Mouse (Mus musculus) intestine, embryonic 16.5 days (tissue): ENCODE measurements around the gene Herc3. TPM values are rescaled to one million over a fixed set of nuclear protein-coding genes. Genes with fewer than 3 reads are reported as not detected.

ENCODE experiments used
- ATAC-seq: fragments of 200-750 bp; cut with Nextera tagmentation; 2 replicates; pipeline ENCODE4 v1.8.0; 2017; ENCODE audit warnings: moderate TSS enrichment, moderate library complexity
- H3K27ac ChIP-seq: fragments of 300-500 bp; sonication (generic); 2 replicates; pipeline ENCODE4 v1.5.1; 2014; ENCODE audit warnings: mild to moderate bottlenecking, low read length
- H3K27me3 ChIP-seq: fragments of 300-500 bp; sonication (generic); replicated peaks from 2 replicates; pipeline ENCODE4 v1.6.1; 2014; ENCODE audit warnings: low read length, control low read depth, mixed read lengths; ENCODE audit not compliant: control insufficient read depth, insufficient read depth
- H3K36me3 ChIP-seq: fragments of 300-500 bp; sonication (generic); 2 replicates; pipeline ENCODE4 v1.6.1; 2014; ENCODE audit warnings: low read length, control low read depth; ENCODE audit not compliant: control insufficient read depth, insufficient read depth
- H3K4me1 ChIP-seq: fragments of 300-500 bp; sonication (generic); 2 replicates; pipeline ENCODE4 v1.6.1; 2014; ENCODE audit warnings: low read length, control low read depth, mixed read lengths; ENCODE audit not compliant: control insufficient read depth, insufficient read depth
- H3K4me2 ChIP-seq: fragments of 300-500 bp; sonication (generic); 2 replicates; pipeline ENCODE4 v1.6.1; 2014; ENCODE audit warnings: low read depth, low read length, control low read depth
- H3K4me3 ChIP-seq: fragments of 300-500 bp; sonication (generic); 2 replicates; pipeline ENCODE4 v1.5.1; 2014; ENCODE audit warnings: mild to moderate bottlenecking, low read length
- H3K9ac ChIP-seq: fragments of 300-500 bp; sonication (generic); 2 replicates; pipeline ENCODE4 v1.6.1; 2014; ENCODE audit warnings: low read depth, low read length
- H3K9me3 ChIP-seq: fragments of 300-500 bp; sonication (generic); 2 replicates; pipeline ENCODE4 v1.6.1; 2016; ENCODE audit warnings: low read length, control low read depth; ENCODE audit not compliant: control insufficient read depth
- WGBS: fragments of 180-500 bp; shearing (Covaris S2); extraction: QIAGEN DNeasy Blood & Tissue Kit; methylation state at CpG from one replicate; pipeline ENCODE4 v1.1.7; 2014; 5-methylcytosine and 5-hydroxymethylcytosine counted together
- polyA plus RNA-seq: library from polyadenylated mRNA; unstranded; fragments of >200 nt; fragmentation: Nextera tagmentation; extraction: Ambion mirVana; gene quantifications from 2 replicates; pipeline ENCODE4 v1.2.1, GENCODE M21; 2015

The Herc3 gene
- polyA plus RNA-seq, 1 experiment from 2014 or later = 13.4 TPM

DNA sequence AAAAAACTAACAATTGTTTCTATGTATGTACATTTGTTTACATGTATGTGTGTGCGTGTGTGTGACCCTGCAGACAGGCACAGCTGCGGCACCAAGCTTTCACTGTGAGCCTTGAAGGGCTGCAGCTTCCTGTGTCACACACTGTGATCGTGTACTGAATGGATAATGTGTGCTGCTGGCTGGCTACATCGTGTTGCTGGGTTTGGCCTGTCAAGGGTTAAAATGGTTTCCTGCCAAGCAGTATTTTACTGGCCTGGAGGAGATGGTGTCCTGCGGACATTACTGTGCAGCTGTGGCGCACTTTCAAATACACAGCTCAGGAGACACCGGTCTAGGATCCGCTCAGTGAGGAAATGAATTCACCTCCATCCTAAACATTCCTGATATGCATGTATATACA is 71.9 kb downstream of the Herc3 start:
- H3K4me2 ChIP-seq = no peak overlapping the region
- WGBS = 33% methylated on average over 8 of the region's 8 CpGs
- H3K9me3 ChIP-seq = peaks cover 10% of the 10 kb centered on the region
- no peaks in the 10 kb centered on the region for H3K27me3 ChIP-seq
- no peak overlapping the region for H3K9ac ChIP-seq
- peaks cover 8% of the 10 kb centered on the region; the same call in 1 of the 2 replicates for H3K36me3 ChIP-seq
- H3K4me3 ChIP-seq = no peak overlapping the region
- ATAC-seq = peak; percentile 68
- H3K4me1 ChIP-seq = no peaks in the 10 kb centered on the region
- H3K27ac ChIP-seq = no peak overlapping the region; the same call in 1 of the 2 replicates

DNA sequence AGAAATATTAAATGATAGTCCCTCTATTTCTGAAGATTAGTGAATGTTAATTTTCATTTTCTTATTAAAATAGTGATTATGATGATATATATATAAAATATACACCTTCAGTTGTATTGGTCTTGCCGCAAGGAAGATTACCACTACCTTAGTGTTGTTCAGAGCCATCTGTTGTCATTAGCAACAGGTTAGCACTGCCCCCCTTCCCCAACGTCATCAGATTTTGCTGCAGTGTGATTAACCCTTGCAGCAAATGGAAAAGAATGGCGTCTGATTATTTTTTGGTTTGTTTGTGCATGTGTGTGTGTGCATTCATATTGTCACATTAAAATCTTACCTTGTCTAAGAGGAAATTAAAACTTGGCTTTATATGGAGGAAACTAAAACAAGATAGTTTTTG is 73.3 kb downstream of the Herc3 start:
- Histone ChIP-seq H3K27ac (no peak overlapping the region), H3K27me3 (no peaks in the 10 kb centered on the region)

DNA sequence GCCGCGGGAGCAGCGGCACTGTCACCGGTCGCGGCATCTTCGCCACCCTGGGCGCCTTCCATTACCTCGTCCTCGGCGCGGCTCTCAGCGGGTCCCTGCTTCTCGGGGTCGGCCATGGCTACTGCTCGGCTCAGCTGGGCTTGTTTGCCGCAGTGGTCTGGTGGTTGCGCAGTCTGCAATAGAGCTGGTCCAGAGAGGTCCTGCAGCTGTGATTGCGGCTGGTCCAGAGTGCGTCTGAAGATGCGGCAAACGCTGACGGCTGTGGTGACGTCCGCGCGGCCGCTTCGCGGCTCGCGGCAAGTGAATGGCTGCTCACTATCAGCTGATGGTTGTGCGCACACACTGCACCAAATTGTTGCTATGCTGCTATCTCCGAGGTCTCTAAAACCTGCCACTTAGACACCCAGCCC is 75.6 kb downstream of the Herc3 start, which contains the start of gene Nap1l5:
Gene Nap1l5, minus strand, starts transcription at position 225 of the 410 bp plus-strand sequence.
- H3K9me3 ChIP-seq = peaks cover 10% of the 10 kb centered on the region
- ATAC-seq = peak; percentile 73
- H3K4me1 ChIP-seq = no peaks in the 10 kb centered on the region
- 0 out of 2 replicates have a peak within 1 kb of the TSS, but pooled peaks have one; percentile 51 for H3K9ac ChIP-seq
- H3K36me3 ChIP-seq = peaks cover 8% of the 10 kb centered on the region; the same call in 1 of the 2 replicates
- H3K27me3 ChIP-seq = no peaks in the 10 kb centered on the region
- peak within 1 kb of the TSS; percentile 71 for H3K4me2 ChIP-seq
- peak within 1 kb of the TSS; percentile 48 for H3K4me3 ChIP-seq
- no peak within 1 kb of the TSS for H3K27ac ChIP-seq
- WGBS = 56% methylated on average over 34 of the region's 34 CpGs

More for the DNA sequence above, 73.3 kb downstream of the Herc3 start:
- ATAC-seq = no peak
- H3K9ac ChIP-seq = no peak overlapping the region
- peaks cover 10% of the 10 kb centered on the region for H3K9me3 ChIP-seq
- no peak overlapping the region for H3K4me2 ChIP-seq
- H3K4me1 ChIP-seq = no peaks in the 10 kb centered on the region
- no peak overlapping the region for H3K4me3 ChIP-seq
- peaks cover 8% of the 10 kb centered on the region; the same call in 1 of the 2 replicates for H3K36me3 ChIP-seq
- WGBS = 60% methylated on average over 3 of the region's 3 CpGs

DNA sequence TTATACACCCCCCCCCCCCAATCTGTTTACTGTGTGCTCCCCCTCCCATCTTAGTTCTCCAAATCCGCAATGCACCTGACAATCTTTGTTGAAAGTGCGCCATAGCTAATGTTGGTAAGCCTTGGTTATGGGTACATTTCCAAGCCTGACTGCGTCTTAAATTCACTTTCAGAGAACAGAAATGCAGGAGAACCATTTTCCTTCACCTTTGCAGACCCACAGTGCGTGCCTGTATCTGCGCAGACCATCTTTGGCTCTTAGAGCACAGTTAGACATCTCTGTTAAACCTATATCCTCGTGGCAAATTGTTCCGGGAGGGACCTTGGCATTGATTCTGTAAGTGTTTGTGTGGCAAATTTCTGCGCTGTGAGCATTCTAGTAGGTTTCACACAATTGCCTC is 76.1 kb downstream of the Herc3 start:
- peak overlapping the region; percentile 71 for H3K4me2 ChIP-seq
- H3K9me3 ChIP-seq = peaks cover 10% of the 10 kb centered on the region
- no peaks in the 10 kb centered on the region for H3K27me3 ChIP-seq
- H3K27ac ChIP-seq = no peak overlapping the region
- H3K4me3 ChIP-seq = no peak overlapping the region
- H3K36me3 ChIP-seq = peaks cover 8% of the 10 kb centered on the region; the same call in 1 of the 2 replicates
- no peak for ATAC-seq
- no peak overlapping the region for H3K9ac ChIP-seq
- 85% methylated on average over 8 of the region's 8 CpGs for WGBS
- H3K4me1 ChIP-seq = no peaks in the 10 kb centered on the region

DNA sequence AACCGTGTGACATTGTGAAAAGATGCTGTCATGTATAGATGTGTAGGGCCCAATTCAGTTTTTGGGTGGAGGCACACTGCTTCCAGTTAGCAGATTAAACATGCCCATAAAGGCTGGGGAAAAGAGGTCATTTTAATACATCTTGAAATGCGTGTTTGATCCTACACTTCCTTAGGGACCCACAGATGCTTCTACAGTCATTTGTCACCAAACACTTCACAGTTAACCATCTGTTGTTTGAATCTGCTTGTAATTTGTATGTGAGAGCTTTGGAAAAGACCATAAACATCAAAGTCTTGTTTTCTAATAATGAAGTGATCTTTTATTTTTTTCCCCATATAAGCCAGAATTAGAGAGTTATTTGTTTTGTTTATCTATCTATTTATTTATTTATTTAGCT is 76.5 kb downstream of the Herc3 start:
- H3K9ac ChIP-seq = no peak overlapping the region
- H3K4me1 ChIP-seq = no peaks in the 10 kb centered on the region
- no peak overlapping the region for H3K4me2 ChIP-seq
- H3K36me3 ChIP-seq = peaks cover 8% of the 10 kb centered on the region; the same call in 1 of the 2 replicates
- 84% methylated on average over 2 of the region's 2 CpGs for WGBS
- H3K27me3 ChIP-seq = no peaks in the 10 kb centered on the region
- no peak overlapping the region for H3K4me3 ChIP-seq
- H3K27ac ChIP-seq = no peak overlapping the region
- H3K9me3 ChIP-seq = peaks cover 10% of the 10 kb centered on the region
- no peak for ATAC-seq

DNA sequence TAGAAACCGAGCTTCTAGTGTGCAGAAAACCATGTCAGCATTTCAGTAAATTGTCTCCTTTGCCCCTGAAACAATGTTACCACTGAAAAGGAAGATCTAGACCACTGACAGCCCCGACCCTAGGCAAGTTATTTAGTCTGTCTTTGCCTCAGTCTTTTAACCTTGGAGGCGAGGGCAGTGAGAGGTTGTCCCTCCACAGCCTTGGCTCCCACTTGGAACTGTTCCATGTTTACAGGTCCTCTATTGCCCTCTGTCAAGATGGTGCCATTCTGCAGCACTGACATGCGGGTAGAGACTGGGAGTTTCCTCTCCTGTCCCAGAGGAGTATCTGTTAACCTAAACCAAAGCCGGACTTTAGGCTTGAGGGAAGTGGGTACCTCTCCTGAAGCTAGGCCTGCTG is 81.6 kb downstream of the Herc3 start:
- no peaks in the 10 kb centered on the region for H3K36me3 ChIP-seq
- no peaks in the 10 kb centered on the region for H3K27me3 ChIP-seq
- H3K4me1 ChIP-seq = 0 out of 2 replicates have a peak, but pooled peaks cover 3% of the 10 kb centered on the region
- H3K27ac ChIP-seq = no peak overlapping the region; the same call in 1 of the 2 replicates
- no peaks in the 10 kb centered on the region for H3K9me3 ChIP-seq
- 67% methylated on average over 5 of the region's 5 CpGs for WGBS
- H3K4me3 ChIP-seq = no peak overlapping the region
- ATAC-seq = no peak
- no peak overlapping the region for H3K4me2 ChIP-seq
- H3K9ac ChIP-seq = no peak overlapping the region

DNA sequence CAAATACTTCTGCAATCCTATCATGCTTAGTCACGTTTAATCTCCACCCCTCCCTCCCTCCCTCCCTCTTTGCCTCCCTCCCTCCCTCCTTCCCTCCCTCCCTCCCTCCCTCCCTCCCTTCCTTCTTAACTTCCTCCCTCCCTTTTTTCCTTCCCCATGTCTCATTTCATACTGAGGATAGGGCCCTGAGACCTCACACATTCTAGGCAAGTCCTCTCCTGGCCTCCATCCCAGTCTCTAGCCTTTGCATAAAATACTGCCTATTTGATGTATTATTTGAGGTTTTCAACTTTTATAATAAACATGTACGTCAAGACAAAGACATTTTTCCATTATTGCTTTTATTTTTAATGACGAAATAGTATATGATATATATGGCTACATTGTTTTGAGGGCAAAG is 82.3 kb downstream of the Herc3 start:
- 56% methylated on average over 3 of the region's 3 CpGs for WGBS
- no peaks in the 10 kb centered on the region for H3K36me3 ChIP-seq
- H3K27ac ChIP-seq = no peak overlapping the region
- H3K9ac ChIP-seq = no peak overlapping the region
- no peak overlapping the region for H3K4me2 ChIP-seq
- no peaks in the 10 kb centered on the region for H3K27me3 ChIP-seq
- 0 out of 2 replicates have a peak, but pooled peaks cover 3% of the 10 kb centered on the region for H3K4me1 ChIP-seq
- H3K4me3 ChIP-seq = no peak overlapping the region
- peak; percentile 73 for ATAC-seq
- H3K9me3 ChIP-seq = no peaks in the 10 kb centered on the region

DNA sequence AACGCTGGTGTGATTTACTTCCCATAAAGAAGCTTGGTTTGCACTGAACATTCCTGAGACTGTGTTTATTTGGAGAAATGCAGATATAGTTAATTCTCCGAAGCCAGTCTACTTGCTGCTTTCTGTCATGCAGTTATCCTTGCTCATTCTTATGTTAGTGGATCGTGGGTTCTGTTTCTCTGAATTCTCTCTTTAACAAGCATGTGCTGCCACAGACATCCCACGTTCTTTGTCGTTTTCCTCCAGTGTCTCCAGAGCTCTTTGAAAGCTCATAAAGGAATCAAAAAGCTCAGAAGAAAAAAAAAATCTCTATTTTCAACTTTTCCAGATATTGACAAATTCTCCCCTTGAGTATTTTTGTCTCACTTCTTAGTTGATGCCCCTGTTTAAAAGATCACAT is 82.7 kb downstream of the Herc3 start:
- 53% methylated on average over 5 of the region's 5 CpGs for WGBS
- H3K4me3 ChIP-seq = no peak overlapping the region
- no peak overlapping the region for H3K27ac ChIP-seq

DNA sequence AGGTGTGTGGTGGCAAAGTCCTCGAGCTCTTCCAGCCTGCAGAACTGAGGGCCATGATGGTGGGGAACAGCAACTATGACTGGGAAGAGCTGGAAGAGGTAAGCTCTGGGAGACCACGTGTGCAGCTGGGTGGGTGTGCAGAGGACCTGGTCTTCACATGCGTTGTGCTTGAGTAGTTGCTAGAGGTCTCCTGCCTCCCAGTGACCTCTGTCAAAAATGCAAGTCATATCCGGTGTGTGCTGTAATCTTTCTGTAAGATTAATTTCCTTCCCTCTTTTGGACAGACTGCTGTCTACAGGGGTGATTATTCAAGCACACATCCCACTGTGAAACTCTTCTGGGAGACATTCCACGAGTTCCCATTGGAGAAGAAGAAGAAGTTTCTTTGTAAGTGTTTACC is 85.2 kb downstream of the Herc3 start:
- Histone ChIP-seq H3K36me3 (no peaks in the 10 kb centered on the region), H3K9ac (no peak overlapping the region), H3K27ac (no peak overlapping the region), H3K4me2 (no peak overlapping the region), H3K4me1 (0 out of 2 replicates have a peak, but pooled peaks cover 3% of the 10 kb centered on the region), H3K27me3 (no peaks in the 10 kb centered on the region), H3K4me3 (no peak overlapping the region), H3K9me3 (no peaks in the 10 kb centered on the region)
- 83% methylated on average over 5 of the region's 5 CpGs for WGBS
- no peak for ATAC-seq

More for the DNA sequence above, 82.7 kb downstream of the Herc3 start:
- H3K4me1 ChIP-seq = 0 out of 2 replicates have a peak, but pooled peaks cover 3% of the 10 kb centered on the region
- H3K9me3 ChIP-seq = no peaks in the 10 kb centered on the region
- no peaks in the 10 kb centered on the region for H3K27me3 ChIP-seq
- H3K9ac ChIP-seq = no peak overlapping the region
- H3K36me3 ChIP-seq = no peaks in the 10 kb centered on the region
- no peak overlapping the region for H3K4me2 ChIP-seq
- ATAC-seq = peak; percentile 21; the same call in 1 of the 2 replicates

DNA sequence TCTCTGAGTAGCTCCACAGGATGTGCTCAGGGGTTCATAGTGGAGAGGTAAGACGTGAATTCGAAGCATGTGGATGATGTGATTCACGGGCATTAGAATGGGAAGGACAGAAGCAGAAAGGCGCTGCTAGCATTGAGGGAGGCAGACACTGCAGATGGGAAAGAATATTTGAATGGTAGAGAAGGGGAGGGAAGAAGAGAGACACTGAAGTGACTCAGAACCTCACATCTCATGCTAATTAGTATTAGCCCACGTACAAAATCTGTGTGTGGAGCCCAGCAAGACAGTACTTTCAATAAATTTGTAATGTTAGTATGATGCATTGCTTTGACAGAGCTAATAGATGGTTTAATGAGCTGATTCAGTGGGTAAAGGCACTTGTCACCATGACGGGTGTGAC is 89.5 kb downstream of the Herc3 start:
- Histone ChIP-seq H3K9ac (no peak overlapping the region), H3K27me3 (no peaks in the 10 kb centered on the region), H3K36me3 (no peaks in the 10 kb centered on the region), H3K4me1 (no peaks in the 10 kb centered on the region), H3K9me3 (no peaks in the 10 kb centered on the region), H3K27ac (no peak overlapping the region), H3K4me2 (no peak overlapping the region), H3K4me3 (no peak overlapping the region)
- 84% methylated on average over 6 of the region's 6 CpGs for WGBS
- no peak for ATAC-seq
